Mouse (Mus musculus): ENCODE measurements at regions not wholly inside any gene's neighbourhood (a gene's known extent, or its start where the extent isn't known, plus 50 kb on each side); places are given as distances from the start of the nearest gene placed in this dataset.

DNA sequence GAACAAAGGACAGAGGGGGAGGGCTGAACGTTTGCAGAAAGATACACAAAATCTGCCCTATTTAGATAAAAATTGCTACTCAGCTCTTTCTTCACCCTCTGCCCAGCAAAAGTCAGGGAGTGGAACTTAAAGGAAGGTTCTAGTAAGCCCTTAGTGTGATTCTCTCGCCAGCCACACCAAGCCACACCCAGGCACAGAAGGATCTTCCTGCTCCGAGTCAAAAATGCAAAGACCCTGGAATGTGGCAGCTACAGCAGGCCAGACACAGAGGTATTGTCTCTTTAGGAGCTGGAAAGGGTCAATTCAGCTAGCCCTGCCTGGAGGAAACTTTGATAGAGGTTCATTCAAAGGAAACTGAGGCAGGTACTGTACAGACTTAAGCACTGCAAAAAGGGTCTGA, 52.3 kb upstream of the Isx start:
- ATAC-seq (ENCODE audit: low FRiP score) (no peak), DNase-seq (ENCODE audit: low spot score) (no peak)
- Histone ChIP-seq H3K4me1 (ENCODE audit: insufficient read depth, low read length) (no peaks in the 10 kb centered on the region), H3K9ac (replicated peaks; ENCODE audit: low read length, poor library complexity, severe bottlenecking) (no peak overlapping the region), H3K36me3 (ENCODE audit: insufficient read depth, low read length) (no peaks in the 10 kb centered on the region), H3K27me3 (ENCODE audit: insufficient read depth, low read length) (no peaks in the 10 kb centered on the region), H3K27ac (ENCODE audit: low read depth, low read length) (no peak overlapping the region), H3K4me3 (ENCODE audit: low read depth, low read length) (no peak overlapping the region), H3K9me3 (ENCODE audit: low read length) (no peaks in the 10 kb centered on the region), H3K4me2 (ENCODE audit: low read depth, low read length, poor library complexity, severe bottlenecking) (no peak overlapping the region)
- TF ChIP-seq CTCF (IDR thresholded peaks at IDR 0.05): no peak
- WGBS: 29% methylated on average over 3 of the region's 3 CpGs

- ATAC-seq (ENCODE audit: low FRiP score): no peak
Measured at GRCm38 (mm10) chr8:74822288-74822687, 50.7 kb upstream of the Isx start.

More at GRCm38 (mm10) chr8:74822288-74822687, 50.7 kb upstream of the Isx start:
- H3K9ac ChIP-seq (replicated peaks; ENCODE audit: low read length, poor library complexity, severe bottlenecking): no peak overlapping the region
- H3K4me3 ChIP-seq (ENCODE audit: low read depth, low read length): no peak overlapping the region
- no peak for TF ChIP-seq CTCF (IDR thresholded peaks at IDR 0.05)
- no peak for DNase-seq (ENCODE audit: low spot score)
- no peaks in the 10 kb centered on the region for H3K27me3 ChIP-seq (ENCODE audit: insufficient read depth, low read length)
- H3K36me3 ChIP-seq (ENCODE audit: insufficient read depth, low read length): no peaks in the 10 kb centered on the region
- no peaks in the 10 kb centered on the region for H3K9me3 ChIP-seq (ENCODE audit: low read length)
- H3K27ac ChIP-seq (ENCODE audit: low read depth, low read length): no peak overlapping the region
- no peak overlapping the region for H3K4me2 ChIP-seq (ENCODE audit: low read depth, low read length, poor library complexity, severe bottlenecking)
- H3K4me1 ChIP-seq (ENCODE audit: insufficient read depth, low read length): no peaks in the 10 kb centered on the region

All from midbrain, postnatal 0 days (tissue).